Mouse (Mus musculus) megakaryocyte-erythroid progenitor cell, adult 5-6 weeks (primary cell): ENCODE results near the gene Bpifb4. TPM values are rescaled to one million over a fixed set of nuclear protein-coding genes. Genes with fewer than 3 reads are reported as not detected.

ENCODE experiments used
- ATAC-seq: replicated peaks from 2 replicates; pipeline ENCODE4 v1.8.0; 2016; ENCODE audit warnings: mild to moderate bottlenecking, inconsistent platforms; ENCODE audit not compliant: severe bottlenecking, poor library complexity, low FRiP score, low TSS enrichment
- total RNA-seq, 2 experiments: library from RNA; stranded (forward) in 1 of 2; stranded (reverse) in 1 of 2; fragments of 200-1000, 215-1000 nt in 1 of 2; fragments of >200 nt in 1 of 2; fragmentation: Nextera tagmentation in 1 of 2; gene quantifications; 2 replicates each; pipeline ENCODE4 v1.2.3; 2014 to 2017

The Bpifb4 gene
- not detected in 2 replicates for total RNA-seq (2014; fragmentation: Nextera tagmentation)
- total RNA-seq (2017), result not detected in 2 replicates

DNA sequence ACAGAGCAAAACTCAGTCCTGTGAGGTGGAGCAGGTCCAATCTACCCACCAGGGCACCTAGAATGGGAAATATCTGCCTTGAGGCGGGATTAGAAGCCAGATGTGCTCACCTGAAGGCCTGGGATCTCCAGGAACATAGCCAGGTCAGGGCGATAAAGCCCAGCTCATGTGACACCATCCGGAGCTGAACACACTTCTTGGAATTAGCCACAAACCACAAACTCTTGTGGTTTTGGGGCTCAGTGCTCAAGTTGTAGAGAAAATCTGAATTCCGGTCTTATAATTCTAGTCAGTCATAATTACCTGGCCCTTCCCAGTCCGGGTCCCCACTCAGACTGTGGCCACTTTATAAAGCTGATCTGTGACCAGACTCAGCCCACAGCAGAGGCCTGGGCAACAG, at the start of gene Bpifb4:
TSS of gene Bpifb4 (plus strand) at position 370 of the 400 bp plus-strand sequence.
- ATAC-seq, result no peak

DNA sequence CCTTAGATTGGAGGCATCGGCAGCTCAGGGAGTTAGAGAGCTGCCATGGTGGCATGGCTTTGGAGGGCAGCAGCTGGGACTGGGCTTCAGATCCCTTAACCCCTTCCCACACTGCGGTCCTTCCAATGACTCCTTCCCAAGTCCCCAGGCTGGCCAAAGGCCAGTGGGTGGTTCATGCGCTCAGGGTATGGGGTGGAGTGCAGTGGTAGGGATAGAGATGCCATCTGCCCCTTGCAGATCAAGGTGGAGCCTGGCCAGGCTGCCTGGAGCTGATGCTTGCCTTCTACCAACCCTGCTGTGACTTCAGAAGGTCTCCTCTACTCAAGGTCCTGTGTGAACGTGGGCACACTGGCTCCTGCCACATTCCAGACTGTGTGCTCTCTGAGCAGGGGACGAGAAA, 38.9 kb upstream of the Bpifb4 start:
- ATAC-seq, result no peak

DNA sequence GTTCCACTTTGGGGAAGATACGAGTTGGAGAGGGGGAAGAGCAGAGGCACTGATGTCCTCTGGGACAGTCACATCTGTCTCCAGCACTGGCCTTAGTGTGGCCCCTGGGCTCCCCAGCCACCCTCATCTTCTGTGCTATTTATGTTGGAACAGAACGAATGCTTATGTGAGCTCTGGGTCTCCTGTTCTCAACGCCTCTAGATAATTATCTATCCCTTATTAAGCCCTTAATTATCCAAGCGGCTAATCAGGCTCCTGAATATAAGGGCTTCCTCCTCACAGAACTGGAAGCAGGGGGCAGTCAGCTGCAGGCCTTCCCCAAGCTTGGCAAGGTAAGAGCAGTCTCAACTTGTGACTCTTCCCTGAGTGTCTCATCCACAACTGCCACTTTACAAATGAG, 37.9 kb upstream of the Bpifb4 start, which contains the start of gene Bpifb6:
TSS of gene Bpifb6 (plus strand) at position 301 of the 400 bp plus-strand sequence.
- ATAC-seq, result no peak

DNA sequence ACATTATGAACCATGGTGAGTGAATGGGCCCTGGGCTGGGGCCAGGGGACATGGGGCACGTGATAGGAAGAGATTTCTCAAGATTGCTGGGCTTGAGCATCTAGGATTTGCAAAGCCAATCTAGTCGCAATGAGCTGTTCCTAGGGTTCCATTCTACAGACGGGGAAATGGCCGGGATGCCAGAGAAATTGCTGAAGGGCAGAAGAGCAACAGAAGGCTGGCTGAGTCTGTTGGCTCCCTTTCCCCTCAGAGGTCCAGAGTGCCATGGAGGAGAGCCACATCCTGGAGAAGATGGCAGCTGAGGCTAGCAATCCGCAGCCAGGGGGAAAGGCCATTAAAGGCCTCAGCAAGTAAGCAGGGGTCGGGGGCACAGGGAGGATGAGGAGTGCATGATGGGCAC, 35.3 kb upstream of the Bpifb4 start:
- no peak for ATAC-seq

DNA sequence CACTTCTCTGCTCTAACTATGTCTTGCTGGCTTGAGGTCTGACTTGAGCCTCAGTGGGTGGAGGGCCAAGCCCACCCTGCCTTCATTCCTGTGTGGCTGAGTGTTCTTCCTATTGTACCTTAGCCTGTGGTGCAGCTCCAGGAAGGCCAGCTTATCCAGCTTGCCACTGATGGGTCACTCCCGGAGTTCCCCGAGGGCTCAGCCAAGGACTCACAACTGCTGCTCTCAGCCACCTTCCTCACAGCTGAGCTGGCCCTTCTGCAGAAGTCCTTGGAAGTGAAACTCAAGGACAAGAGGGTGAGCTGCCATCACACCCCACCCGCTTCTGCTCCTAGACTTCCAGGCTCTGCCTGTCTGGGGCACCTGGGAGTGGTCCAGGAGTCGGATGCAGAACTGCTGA, 31.4 kb upstream of the Bpifb4 start:
- no peak for ATAC-seq

DNA sequence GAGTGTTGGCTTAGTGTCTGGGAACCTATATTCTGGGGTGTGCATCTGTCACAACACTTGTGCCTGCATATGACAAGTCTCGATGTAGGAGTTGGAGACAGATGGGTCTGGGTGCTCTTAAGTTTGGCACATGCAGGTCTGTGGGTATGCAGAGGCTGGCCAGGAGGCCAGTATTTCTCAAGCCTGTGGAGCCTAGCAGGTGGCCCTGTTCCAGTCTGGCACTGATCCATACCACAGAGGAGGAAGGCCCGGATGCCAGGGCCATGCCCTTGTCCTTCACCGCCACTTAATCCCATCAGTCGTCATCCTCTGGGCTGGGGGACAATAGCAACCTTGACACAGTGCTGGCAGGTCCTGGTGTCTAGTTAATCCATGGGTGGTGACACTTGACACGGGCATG, 23.9 kb upstream of the Bpifb4 start:
- no peak for ATAC-seq

DNA sequence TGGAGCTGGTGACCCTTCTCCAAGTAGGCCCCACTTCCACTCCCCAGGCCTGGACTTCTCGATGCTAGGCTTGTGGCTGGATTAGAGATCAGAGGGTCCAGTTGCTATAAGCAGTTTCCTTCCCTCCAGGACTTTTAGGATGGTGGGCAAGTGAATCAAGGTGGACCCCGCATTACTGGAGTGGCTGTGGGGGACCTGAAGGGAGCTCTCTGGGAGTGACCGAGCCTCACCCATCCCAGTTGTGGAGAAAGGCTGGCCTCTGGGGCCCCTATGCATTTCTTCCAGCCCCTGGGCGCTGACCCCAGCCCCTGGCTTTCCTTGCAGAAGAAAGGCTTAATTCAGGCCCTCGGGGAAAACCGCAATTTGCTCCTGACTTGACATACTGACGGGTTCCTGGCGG, 20.1 kb upstream of the Bpifb4 start, which contains the start of gene Bpifb3:
TSS of gene Bpifb3 (plus strand) at position 301 of the 400 bp plus-strand sequence.
- ATAC-seq, result no peak

DNA sequence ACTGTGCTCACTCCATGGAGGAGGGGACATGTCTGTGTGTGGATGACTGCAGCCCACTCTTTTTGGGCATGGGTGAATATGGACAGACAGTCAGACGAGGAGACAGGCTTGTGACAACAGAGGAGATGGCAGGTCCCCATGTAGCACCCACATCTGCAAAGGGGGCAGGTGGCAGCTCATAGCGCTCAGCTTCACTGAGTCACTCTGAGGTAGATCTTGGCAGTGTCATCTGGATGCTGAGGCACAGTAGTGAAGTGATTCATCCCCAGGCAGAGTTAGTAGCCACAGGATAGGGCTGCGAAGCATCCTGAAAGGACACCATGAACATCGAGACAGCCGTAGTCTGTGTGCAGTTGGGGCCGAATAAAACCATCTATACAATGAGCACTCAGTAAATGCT, 16.8 kb upstream of the Bpifb4 start:
- ATAC-seq, result no peak

DNA sequence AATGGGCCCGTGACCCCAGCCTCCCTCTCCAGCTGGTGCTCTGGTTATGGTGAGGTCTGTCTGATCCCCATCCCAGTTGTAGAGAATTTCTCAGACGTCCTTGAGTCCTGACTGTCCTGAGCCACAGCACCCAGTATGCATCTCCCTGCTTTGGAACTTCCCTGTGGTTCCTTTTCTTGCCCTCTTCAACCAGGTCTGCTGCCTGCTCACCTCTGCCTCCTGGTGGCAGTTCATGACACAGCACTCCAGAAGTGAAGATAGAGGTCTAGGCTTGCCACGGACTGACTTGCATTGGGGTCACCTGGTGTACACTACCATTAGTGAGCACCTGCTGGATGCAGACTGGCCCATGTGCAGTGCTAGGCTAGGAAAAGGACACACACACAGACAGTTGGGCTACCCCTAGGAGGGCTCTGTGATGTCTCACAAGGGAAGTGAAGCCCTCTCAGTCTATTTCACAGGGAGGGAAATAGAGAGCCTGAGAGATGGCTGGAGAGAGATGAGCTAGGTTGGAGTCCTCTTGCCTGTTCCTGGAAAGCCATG, 8.1 kb upstream of the Bpifb4 start:
- ATAC-seq, result peak; percentile 75

DNA sequence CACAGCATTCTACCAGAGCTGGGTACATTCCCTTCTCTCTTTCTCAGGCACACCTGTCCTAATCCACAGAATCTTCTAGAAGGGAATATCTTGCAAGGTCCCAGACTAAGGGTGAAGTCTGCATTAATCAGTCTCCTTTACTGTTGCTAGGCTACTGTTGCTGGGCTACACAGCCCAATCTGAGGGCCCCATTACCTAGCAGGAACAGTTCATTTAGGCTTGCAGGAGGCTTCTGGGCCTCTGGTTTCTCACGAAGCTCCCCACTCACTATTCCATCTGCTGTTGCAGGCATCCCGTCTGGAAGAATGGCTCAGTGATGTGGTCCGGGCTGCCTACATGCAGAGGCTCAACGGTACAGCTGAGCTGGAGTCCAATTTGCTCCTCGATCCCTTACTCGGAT, 6.9 kb upstream of the Bpifb4 start:
- no peak for ATAC-seq

DNA sequence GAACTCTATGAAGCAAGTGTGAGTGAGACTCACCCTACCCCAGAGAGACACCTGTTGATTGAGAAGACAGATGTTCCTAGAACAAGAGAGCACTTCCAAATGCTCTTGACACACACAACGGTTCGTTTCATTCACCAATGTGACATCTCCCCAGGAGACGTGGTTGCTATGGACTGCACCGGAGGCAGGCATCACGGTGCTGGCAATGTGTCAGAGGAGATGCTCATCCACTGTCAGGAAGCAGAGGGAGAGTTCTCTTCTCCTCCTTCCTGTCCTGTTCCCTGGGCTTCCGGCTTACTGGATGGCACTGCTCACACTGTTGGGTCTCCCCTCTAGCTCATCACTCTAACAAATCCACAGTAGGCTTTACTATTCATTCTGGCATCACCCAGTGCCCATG, 4.7 kb upstream of the Bpifb4 start:
- ATAC-seq, result no peak

DNA sequence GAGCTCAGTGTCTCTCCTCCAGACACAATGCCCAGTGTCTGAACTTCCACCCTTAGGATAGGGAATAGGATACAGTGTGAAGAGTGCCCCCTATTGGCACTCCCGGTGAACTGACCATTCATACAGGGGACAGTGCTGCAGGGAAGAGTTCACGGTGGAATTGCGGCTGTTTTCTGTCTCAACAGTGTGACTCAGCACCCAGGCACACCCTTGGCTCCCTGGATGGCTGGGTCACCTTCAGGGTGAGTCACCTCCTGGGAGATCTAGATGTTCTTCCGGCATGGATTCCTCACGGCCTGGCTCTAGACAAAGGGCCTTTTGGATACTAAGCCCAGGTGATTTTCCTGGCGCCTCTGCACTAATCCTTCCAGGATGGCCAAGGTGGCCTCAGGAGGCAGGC, 2.7 kb upstream of the Bpifb4 start:
- ATAC-seq, result no peak

DNA sequence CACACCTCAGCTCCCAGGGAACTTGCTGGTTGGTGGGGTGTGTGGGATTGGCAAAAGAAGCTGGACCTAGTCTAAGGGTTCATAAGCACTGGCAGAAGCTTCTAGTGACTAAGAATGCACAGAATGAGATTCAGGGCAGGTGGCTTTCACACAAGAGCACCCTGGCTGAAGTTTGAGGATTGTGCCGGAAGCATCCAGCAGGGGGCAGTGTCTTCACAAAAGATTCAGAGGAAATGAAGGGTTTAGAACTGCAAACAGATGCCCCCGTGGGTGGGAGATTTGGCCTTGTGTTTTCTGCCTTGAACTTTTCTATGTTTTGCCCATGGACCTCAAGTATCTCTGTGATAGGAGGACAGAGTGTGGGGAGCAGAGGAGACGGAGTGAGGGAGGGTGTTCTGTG, 5.5 kb downstream of the Bpifb4 start:
- peak; percentile 48; the same call in 1 of the 2 replicates for ATAC-seq

DNA sequence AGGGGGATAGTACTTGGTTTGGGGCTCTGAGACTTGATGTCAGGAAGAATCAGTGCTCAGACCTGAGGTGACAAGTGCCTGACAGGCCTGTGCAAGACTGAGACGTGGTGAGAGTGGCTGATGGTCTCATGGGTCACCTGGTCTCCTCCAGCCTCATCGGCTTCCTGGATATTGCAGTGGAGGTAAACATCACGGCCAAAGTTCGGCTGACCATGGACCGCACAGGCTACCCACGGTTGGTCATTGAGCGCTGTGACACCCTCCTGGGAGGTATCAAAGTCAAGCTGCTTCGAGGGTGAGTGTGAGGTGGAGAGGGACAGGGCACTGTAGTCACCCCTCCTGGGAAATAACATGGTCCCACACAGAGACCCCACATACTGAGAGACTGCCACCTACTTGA, 6.6 kb downstream of the Bpifb4 start:
- no peak for ATAC-seq

DNA sequence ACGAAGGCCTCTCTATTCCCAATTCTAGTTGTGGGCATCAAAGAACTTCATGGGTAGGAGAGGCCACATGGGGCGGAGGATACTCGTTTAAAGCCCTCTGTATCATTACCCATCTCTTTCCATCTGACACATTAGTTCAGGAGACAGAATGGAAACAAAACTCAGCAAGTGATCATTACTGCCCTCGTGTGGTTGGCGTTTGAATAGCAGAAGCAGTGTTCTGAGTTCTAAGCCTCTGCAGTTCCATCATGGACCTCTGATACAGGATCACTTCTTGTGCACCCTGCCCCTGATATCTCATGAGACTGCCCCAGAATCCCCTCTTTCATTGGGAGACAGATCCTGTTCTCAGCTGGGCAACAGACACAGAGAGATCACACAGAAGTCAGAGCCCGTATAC, 14.9 kb downstream of the Bpifb4 start:
- ATAC-seq, result peak; percentile 72

DNA sequence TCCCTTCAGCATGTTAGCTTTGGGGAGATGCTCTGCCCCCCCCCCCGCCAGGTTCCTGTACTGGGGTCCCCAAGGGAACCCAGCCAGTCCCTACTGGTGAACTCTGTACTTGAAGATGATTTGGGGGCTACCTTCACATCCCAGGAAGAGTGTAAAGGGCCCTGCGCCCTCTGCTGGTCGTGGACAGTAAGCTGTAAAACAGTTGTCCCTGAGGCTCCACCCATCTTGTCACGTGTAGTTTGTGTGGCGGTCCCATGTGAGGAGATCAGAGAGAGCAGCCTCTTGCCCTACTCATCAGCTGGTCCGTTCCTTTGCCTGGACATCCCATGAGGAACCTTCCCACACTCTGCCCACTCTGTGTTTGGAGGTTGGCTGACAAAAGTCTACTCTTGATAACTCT, 15.8 kb downstream of the Bpifb4 start:
- ATAC-seq, result peak; percentile 86

DNA sequence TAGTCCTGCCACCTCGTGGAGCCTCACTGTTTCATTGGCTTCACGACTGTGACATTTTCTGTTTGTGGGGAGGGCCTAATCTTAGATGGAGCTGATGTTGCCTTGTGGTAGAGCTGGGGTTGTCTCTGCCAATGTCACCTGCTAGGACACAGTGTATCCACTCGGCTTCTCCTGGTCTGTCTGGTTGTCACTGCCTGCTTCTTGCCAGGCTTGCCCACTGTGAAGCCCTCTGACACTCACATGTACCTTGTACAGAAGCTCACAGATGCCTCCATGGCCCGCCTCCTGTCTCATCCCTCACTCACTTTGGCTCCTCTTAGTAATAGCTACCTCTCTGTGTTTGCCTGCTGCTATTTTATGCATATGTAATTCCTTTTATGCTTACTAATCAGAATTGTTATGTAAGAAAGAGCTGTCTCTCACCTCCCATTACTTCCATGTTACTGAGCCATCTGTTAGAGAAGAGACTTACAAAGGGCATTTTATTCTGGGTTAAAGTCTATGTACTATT, 24.9 kb downstream of the Bpifb4 start:
- ATAC-seq, result no peak

DNA sequence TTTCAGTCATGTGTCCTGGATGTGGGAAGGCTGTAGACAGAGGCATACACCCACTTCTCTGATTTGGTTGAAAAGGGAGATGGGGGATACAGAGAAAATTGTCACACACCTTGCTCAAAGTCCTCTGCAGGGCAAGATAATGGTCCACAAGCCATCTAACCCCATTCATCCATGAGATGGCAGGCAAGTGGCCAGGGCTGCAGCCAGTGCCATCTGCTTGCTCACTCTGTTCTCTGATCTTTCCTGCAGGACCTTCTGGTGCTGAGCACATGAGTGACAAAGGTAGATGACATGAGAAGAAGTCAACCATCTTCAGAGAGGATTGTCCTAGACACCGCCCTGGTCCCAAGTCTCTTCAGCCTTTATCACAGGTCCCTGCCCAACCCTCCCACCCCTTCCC, 25.3 kb downstream of the Bpifb4 start:
- no peak for ATAC-seq

DNA sequence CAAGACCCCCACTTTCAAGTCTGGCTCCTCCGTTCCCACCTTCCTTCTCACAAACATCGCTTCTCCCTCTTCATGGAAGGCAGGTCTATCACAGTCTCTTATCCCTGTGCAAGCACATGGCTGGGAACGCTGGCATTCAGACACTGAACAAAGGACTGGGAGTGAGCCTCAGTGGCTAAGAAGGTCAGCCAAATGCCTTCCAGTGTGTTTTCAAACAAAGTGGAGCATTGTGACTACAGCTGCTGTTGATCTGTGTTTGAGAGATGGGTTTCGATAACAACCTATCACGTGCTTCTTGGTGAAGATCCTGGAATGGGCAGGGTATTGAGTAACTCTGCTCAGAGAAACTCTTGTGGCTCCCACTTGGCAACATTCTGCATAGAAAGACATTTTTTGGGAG, 32.2 kb downstream of the Bpifb4 start:
- ATAC-seq, result no peak

DNA sequence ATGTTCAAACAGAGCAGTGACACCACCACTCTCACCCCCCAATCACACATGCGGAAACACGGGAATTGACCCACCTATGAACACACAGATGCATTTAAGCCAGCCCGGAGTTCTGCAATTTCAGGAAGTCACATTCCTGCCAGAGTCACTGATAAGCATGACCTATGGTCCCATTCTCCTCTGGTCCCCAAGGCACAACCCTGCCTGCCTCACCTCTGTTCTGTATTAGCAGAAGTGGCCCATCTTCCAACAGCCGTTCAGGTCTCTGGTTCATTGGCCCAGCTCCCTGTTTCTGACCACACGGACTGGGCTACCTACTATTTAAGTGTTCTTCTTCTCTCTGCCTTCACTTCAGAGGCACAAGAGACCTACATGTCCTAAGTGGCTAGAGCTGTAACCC, 36.6 kb downstream of the Bpifb4 start, which contains the start of gene Bpifa6:
TSS of gene Bpifa6 (plus strand) at position 364 of the 400 bp plus-strand sequence.
- no peak for ATAC-seq

DNA sequence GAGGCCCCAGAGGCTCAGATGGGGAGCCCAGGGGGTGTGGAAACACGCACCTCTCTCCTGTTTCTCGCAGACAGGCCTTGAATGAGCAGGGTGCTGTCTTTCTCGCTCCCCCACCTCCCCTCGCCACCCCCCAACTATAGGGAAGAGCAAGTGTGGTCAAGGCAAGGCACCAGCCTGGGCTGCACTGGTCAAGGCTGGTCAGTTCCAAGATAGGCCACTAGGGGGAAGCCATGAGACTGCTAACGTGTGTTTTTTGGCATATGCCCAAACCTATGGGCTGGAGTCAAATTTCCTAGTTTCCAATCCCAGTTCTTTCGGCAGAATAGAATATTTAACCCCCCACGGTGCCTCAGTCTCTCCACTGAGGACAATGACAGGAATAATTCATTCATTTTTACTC, 57.8 kb downstream of the Bpifb4 start:
- ATAC-seq, result peak; percentile 66

DNA sequence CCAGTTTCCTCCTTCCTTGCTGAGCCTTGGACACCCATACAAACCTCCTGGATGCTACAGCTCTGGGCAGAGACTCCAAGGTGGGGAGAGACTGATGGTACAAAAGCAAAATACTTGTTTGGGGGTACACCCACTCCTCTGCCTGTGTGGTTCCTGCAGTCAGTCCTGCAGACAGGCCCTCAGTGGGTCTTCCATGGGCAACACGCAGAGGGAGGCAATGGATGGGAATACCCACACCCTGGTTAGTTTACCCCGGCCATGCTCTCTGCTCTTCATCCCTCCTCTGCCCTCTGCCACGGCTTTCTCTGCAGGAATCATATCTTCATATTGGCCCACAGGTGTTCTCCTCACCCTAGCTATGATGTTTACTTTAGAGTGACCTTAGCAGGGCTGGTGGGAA, 62.5 kb downstream of the Bpifb4 start:
- ATAC-seq, result no peak
